Mouse (Mus musculus) liver, embryonic 16.5 days (tissue): ENCODE measurements at regions not wholly inside any gene's neighbourhood (a gene's known extent, or its start where the extent isn't known, plus 50 kb on each side); places are given as distances from the start of the nearest gene placed in this dataset.

Source experiments
- ATAC-seq: fragments of 200-750 bp; cut with Nextera tagmentation; 2 replicates; pipeline ENCODE4 v1.8.0; 2017; ENCODE audit warnings: low read depth, mild to moderate bottlenecking, moderate number of reproducible peaks, moderate library complexity
- H3K27ac ChIP-seq: fragments of 300-500 bp; sonication (generic); 2 replicates; pipeline ENCODE4 v1.5.1; 2014; ENCODE audit warnings: mild to moderate bottlenecking, low read length
- H3K27me3 ChIP-seq: fragments of 300-500 bp; sonication (generic); 2 replicates; pipeline ENCODE4 v1.6.1; 2014; ENCODE audit warnings: low read depth, low read length, mixed read lengths; ENCODE audit not compliant: control insufficient read depth, insufficient read depth
- H3K36me3 ChIP-seq: fragments of 300-500 bp; sonication (generic); 2 replicates; pipeline ENCODE4 v1.6.1; 2014; ENCODE audit warnings: mild to moderate bottlenecking; ENCODE audit not compliant: control insufficient read depth, insufficient read depth
- H3K4me1 ChIP-seq: fragments of 300-500 bp; sonication (generic); 2 replicates; pipeline ENCODE4 v1.6.1; 2014; ENCODE audit warnings: low read depth, low read length, mixed read lengths; ENCODE audit not compliant: control insufficient read depth
- H3K4me2 ChIP-seq: fragments of 300-500 bp; sonication (generic); 2 replicates; pipeline ENCODE4 v1.6.1; 2014; ENCODE audit warnings: low read depth, low read length, mixed read lengths
- H3K4me3 ChIP-seq: fragments of 300-500 bp; sonication (generic); 2 replicates; pipeline ENCODE4 v1.5.1; 2014; ENCODE audit warnings: low read depth, mild to moderate bottlenecking, low read length
- H3K9ac ChIP-seq: fragments of 300-500 bp; sonication (generic); 2 replicates; pipeline ENCODE4 v1.6.1; 2014; ENCODE audit warnings: low read depth, low read length
- H3K9me3 ChIP-seq: fragments of 300-500 bp; sonication (generic); replicated peaks from 2 replicates; pipeline ENCODE4 v1.6.1; 2016; ENCODE audit warnings: low read length; ENCODE audit not compliant: control insufficient read depth
- WGBS: fragments of 180-500 bp; shearing (Covaris S2); extraction: QIAGEN DNeasy Blood & Tissue Kit; methylation state at CpG from one replicate; pipeline ENCODE4 v1.1.7; 2014; ENCODE audit not compliant: insufficient replicate concordance; 5-methylcytosine and 5-hydroxymethylcytosine counted together

GRCm38 (mm10) chr7:68908401-68908834 lies 159.4 kb upstream of the Arrdc4 start:
- Histone ChIP-seq H3K4me3 (no peak overlapping the region), H3K4me1 (no peaks in the 10 kb centered on the region), H3K4me2 (no peak overlapping the region), H3K36me3 (no peaks in the 10 kb centered on the region), H3K9me3 (no peaks in the 10 kb centered on the region), H3K9ac (no peak overlapping the region), H3K27me3 (no peaks in the 10 kb centered on the region), H3K27ac (no peak overlapping the region)
- ATAC-seq: no peak
- WGBS: 39% methylated on average over 1 of the region's 1 CpGs

GRCm38 (mm10) chr7:68907867-68908266 lies 158.8 kb upstream of the Arrdc4 start:
- no peak overlapping the region for H3K4me3 ChIP-seq
- H3K4me1 ChIP-seq: no peaks in the 10 kb centered on the region
- no peak overlapping the region for H3K9ac ChIP-seq
- no peaks in the 10 kb centered on the region for H3K9me3 ChIP-seq
- H3K4me2 ChIP-seq: no peak overlapping the region
- no peaks in the 10 kb centered on the region for H3K27me3 ChIP-seq
- no peaks in the 10 kb centered on the region for H3K36me3 ChIP-seq
- WGBS: 65% methylated on average over 7 of the region's 7 CpGs
- no peak for ATAC-seq
- no peak overlapping the region for H3K27ac ChIP-seq

GRCm38 (mm10) chr7:68906771-68907395 lies 157.8 kb upstream of the Arrdc4 start:
- 74% methylated on average over 8 of the region's 8 CpGs for WGBS
- no peak for ATAC-seq
- Histone ChIP-seq H3K4me2 (no peak overlapping the region), H3K4me1 (no peaks in the 10 kb centered on the region), H3K9me3 (no peaks in the 10 kb centered on the region), H3K9ac (no peak overlapping the region), H3K36me3 (no peaks in the 10 kb centered on the region), H3K27me3 (no peaks in the 10 kb centered on the region), H3K27ac (no peak overlapping the region), H3K4me3 (no peak overlapping the region)

- Histone ChIP-seq H3K36me3 (no peaks in the 10 kb centered on the region), H3K27ac (no peak overlapping the region), H3K27me3 (no peaks in the 10 kb centered on the region), H3K4me2 (no peak overlapping the region), H3K9me3 (no peaks in the 10 kb centered on the region), H3K9ac (no peak overlapping the region), H3K4me3 (no peak overlapping the region), H3K4me1 (no peaks in the 10 kb centered on the region)
- WGBS: 69% methylated on average over 4 of the region's 4 CpGs
- ATAC-seq: no peak
These were observed 156.8 kb upstream of the Arrdc4 start for GRCm38 (mm10) chr7:68905793-68906192.

GRCm38 (mm10) chr7:68886173-68886572 lies 137.1 kb upstream of the Arrdc4 start:
- Histone ChIP-seq H3K4me1 (no peaks in the 10 kb centered on the region), H3K9me3 (no peaks in the 10 kb centered on the region), H3K36me3 (no peaks in the 10 kb centered on the region), H3K4me3 (no peak overlapping the region), H3K27me3 (no peaks in the 10 kb centered on the region), H3K4me2 (no peak overlapping the region), H3K9ac (no peak overlapping the region), H3K27ac (no peak overlapping the region)
- ATAC-seq: no peak

GRCm38 (mm10) chr7:68873008-68873407 lies 124.0 kb upstream of the Arrdc4 start:
- Histone ChIP-seq H3K9ac (no peak overlapping the region), H3K4me2 (no peak overlapping the region), H3K4me3 (no peak overlapping the region), H3K27ac (no peak overlapping the region), H3K27me3 (no peaks in the 10 kb centered on the region), H3K36me3 (no peaks in the 10 kb centered on the region), H3K4me1 (no peaks in the 10 kb centered on the region), H3K9me3 (no peaks in the 10 kb centered on the region)
- WGBS: 38% methylated on average over 5 of the region's 5 CpGs
- no peak for ATAC-seq

- Histone ChIP-seq H3K4me1 (no peaks in the 10 kb centered on the region), H3K9ac (no peak overlapping the region), H3K4me2 (no peak overlapping the region), H3K36me3 (no peaks in the 10 kb centered on the region), H3K4me3 (no peak overlapping the region), H3K27ac (no peak overlapping the region), H3K27me3 (no peaks in the 10 kb centered on the region), H3K9me3 (no peaks in the 10 kb centered on the region)
- no peak for ATAC-seq
- 58% methylated on average over 7 of the region's 7 CpGs for WGBS
These were observed 115.4 kb upstream of the Arrdc4 start for GRCm38 (mm10) chr7:68864322-68865031.

GRCm38 (mm10) chr7:68858471-68859210 lies 109.6 kb upstream of the Arrdc4 start:
- H3K9ac ChIP-seq: no peak overlapping the region
- H3K27ac ChIP-seq: no peak overlapping the region
- 48% methylated on average over 2 of the region's 2 CpGs for WGBS
- no peak overlapping the region for H3K4me3 ChIP-seq
- H3K4me1 ChIP-seq: no peaks in the 10 kb centered on the region
- no peak overlapping the region for H3K4me2 ChIP-seq
- no peak for ATAC-seq
- no peaks in the 10 kb centered on the region for H3K27me3 ChIP-seq
- no peaks in the 10 kb centered on the region for H3K9me3 ChIP-seq
- no peaks in the 10 kb centered on the region for H3K36me3 ChIP-seq

GRCm38 (mm10) chr7:68851981-68852575 lies 103.0 kb upstream of the Arrdc4 start:
- H3K27ac ChIP-seq: no peak overlapping the region
- no peaks in the 10 kb centered on the region for H3K27me3 ChIP-seq
- WGBS: 49% methylated on average over 3 of the region's 3 CpGs
- ATAC-seq: no peak
- no peak overlapping the region for H3K4me2 ChIP-seq
- no peaks in the 10 kb centered on the region for H3K9me3 ChIP-seq
- H3K4me3 ChIP-seq: no peak overlapping the region
- no peak overlapping the region for H3K9ac ChIP-seq
- no peaks in the 10 kb centered on the region for H3K36me3 ChIP-seq
- no peaks in the 10 kb centered on the region for H3K4me1 ChIP-seq
